Mouse (Mus musculus) small intestine, adult 2 months (tissue): ENCODE measurements at regions not wholly inside any gene's neighbourhood (a gene's known extent, or its start where the extent isn't known, plus 50 kb on each side); places are given as distances from the start of the nearest gene placed in this dataset.

Experiments used
- CTCF ChIP-seq: fragments of 200-500 bp; IDR thresholded peaks from 2 replicates; pipeline ENCODE4 v1.5.1; 2012; ENCODE audit warnings: low read depth, mild to moderate bottlenecking, control low read depth, inconsistent platforms, low read length, moderate library complexity, mixed read lengths; ENCODE audit not compliant: insufficient replicate concordance, insufficient read length; ENCODE audit errors: extremely low read depth
- POLR2A ChIP-seq: fragments of 200-500 bp; IDR thresholded peaks from 2 replicates; pipeline ENCODE4 v1.6.1; 2012; ENCODE audit warnings: low read depth, mild to moderate bottlenecking, control low read depth, inconsistent platforms, low read length, moderate library complexity

- TF ChIP-seq POLR2A (no peak), CTCF (no peak)
Observed at GRCm38 (mm10) chr4:72351985-72352384, 151.3 kb upstream of the Tle1 start.
